Mouse (Mus musculus) liver, embryonic 14.5 days (tissue): Measurements from ENCODE around the gene Stxbp6. TPM values are rescaled to one million over a fixed set of nuclear protein-coding genes. Genes with fewer than 3 reads are reported as not detected.

Source experiments
- ATAC-seq: fragments of 200-750 bp; cut with Nextera tagmentation; 2 replicates; pipeline ENCODE4 v1.8.0; 2017; ENCODE audit warnings: moderate number of reproducible peaks, mild to moderate bottlenecking, moderate library complexity; ENCODE audit not compliant: insufficient read depth
- DNase-seq, 3 experiments: peaks; one replicate each; pipeline ENCODE4 v3.0.0-alpha.2; 2012 to 2013; ENCODE audit warnings: low read depth in 3 of 3, low spot score in 3 of 3
- H3K27ac ChIP-seq: fragments of 300-500 bp; sonication (generic); 2 replicates; pipeline ENCODE4 v1.5.1; 2014; ENCODE audit warnings: moderate library complexity, mild to moderate bottlenecking, control low read depth, inconsistent platforms
- H3K27me3 ChIP-seq: fragments of 300-500 bp; sonication (generic); 2 replicates; pipeline ENCODE4 v1.6.1; 2014; ENCODE audit warnings: mild to moderate bottlenecking, low read length, moderate library complexity; ENCODE audit not compliant: control insufficient read depth, insufficient read depth
- H3K36me3 ChIP-seq: fragments of 300-500 bp; sonication (generic); replicated peaks from 2 replicates; pipeline ENCODE4 v1.6.1; 2014; ENCODE audit warnings: low read depth; ENCODE audit not compliant: control insufficient read depth, insufficient read depth
- H3K4me1 ChIP-seq, 2 experiments: fragments of 200-500 bp in 1 of 2; fragments of 300-500 bp in 1 of 2; sonication (generic) in 1 of 2; replicated peaks; 2 replicates each; pipeline ENCODE4 v1.6.1; 2012 to 2014; ENCODE audit warnings: antibody characterized with exemption in 1 of 2, inconsistent platforms in 1 of 2, low read length in 1 of 2; ENCODE audit not compliant: control insufficient read depth in 2 of 2, insufficient read depth in 2 of 2
- H3K4me2 ChIP-seq: fragments of 300-500 bp; sonication (generic); 2 replicates; pipeline ENCODE4 v1.6.1; 2014; ENCODE audit warnings: low read depth, mild to moderate bottlenecking, control low read depth, moderate library complexity
- H3K4me3 ChIP-seq, 2 experiments: fragments of 200-500 bp in 1 of 2; fragments of 300-500 bp in 1 of 2; sonication (generic) in 1 of 2; 2 replicates each; pipeline ENCODE4 v1.5.1; 2012 to 2014; ENCODE audit warnings: low read depth in 2 of 2, low read length in 2 of 2, mild to moderate bottlenecking in 2 of 2, control low read depth in 1 of 2, inconsistent platforms in 1 of 2, moderate library complexity in 1 of 2; ENCODE audit not compliant: insufficient read depth in 1 of 2
- H3K9ac ChIP-seq: fragments of 300-500 bp; sonication (generic); replicated peaks from 2 replicates; pipeline ENCODE4 v1.6.1; 2014; ENCODE audit warnings: mild to moderate bottlenecking, control low read depth, moderate library complexity
- H3K9me3 ChIP-seq: fragments of 300-500 bp; sonication (generic); 2 replicates; pipeline ENCODE4 v1.6.1; 2016; ENCODE audit warnings: low read length, mixed read lengths; ENCODE audit not compliant: control insufficient read depth
- CTCF ChIP-seq: IDR thresholded peaks from 2 replicates; pipeline ENCODE4 v1.5.1; 2016; ENCODE audit warnings: antibody characterized with exemption, low read depth, control low read depth
- EP300 ChIP-seq: IDR thresholded peaks from 2 replicates; pipeline ENCODE4 v1.6.1; 2016; ENCODE audit warnings: antibody characterized with exemption, low read depth
- WGBS: fragments of 180-500 bp; shearing (Covaris S2); extraction: QIAGEN DNeasy Blood & Tissue Kit; methylation state at CpG from one replicate; pipeline ENCODE4 v1.1.7; 2014; ENCODE audit not compliant: insufficient replicate concordance; 5-methylcytosine and 5-hydroxymethylcytosine counted together
- polyA plus RNA-seq, 2 experiments: library from polyadenylated mRNA; depleted of rRNA in 1 of 2; stranded (reverse) in 1 of 2; unstranded in 1 of 2; fragments of >200 nt; fragmentation: Nextera tagmentation in 1 of 2; extraction: Ambion mirVana in 1 of 2; gene quantifications; 2 replicates each; pipeline versions ENCODE4 v1.2.1 to v1.2.3; 2012 to 2014

Stxbp6 gene
- polyA plus RNA-seq, 2 experiments: 2.6 to 3.0 TPM

- no peak for TF ChIP-seq EP300
- TF ChIP-seq CTCF: no peak
- ATAC-seq: no peak
Observed at GRCm38 (mm10) chr12:44931716-44932115, 142.8 kb downstream of the Stxbp6 start.

GRCm38 (mm10) chr12:44928456-44928855, 146.1 kb downstream of the Stxbp6 start:
- no peak for ATAC-seq
- DNase-seq: peak in 1 of 3 experiments; percentile 12
- H3K9ac ChIP-seq: no peak overlapping the region

More at GRCm38 (mm10) chr12:44931716-44932115, 142.8 kb downstream of the Stxbp6 start:
- 50% methylated on average over 7 of the region's 7 CpGs for WGBS
- Histone ChIP-seq H3K9ac (no peak overlapping the region), H3K4me3 (no peak overlapping the region), H3K27me3 (no peaks in the 10 kb centered on the region), H3K9me3 (no peaks in the 10 kb centered on the region), H3K36me3 (no peaks in the 10 kb centered on the region), H3K4me1 (peaks cover 0 to 4% of the 10 kb centered on the region in 2 experiments; a peak in 2 of 4 replicates), H3K27ac (no peak overlapping the region), H3K4me2 (no peak overlapping the region)
- no peak for DNase-seq

GRCm38 (mm10) chr12:44925901-44926300, 148.6 kb downstream of the Stxbp6 start:
- H3K9me3 ChIP-seq: no peaks in the 10 kb centered on the region
- TF ChIP-seq EP300 (no peak), CTCF (no peak)
- peaks cover 0 to 4% of the 10 kb centered on the region in 2 experiments; a peak in 2 of 4 replicates for H3K4me1 ChIP-seq
- H3K4me3 ChIP-seq: no peak overlapping the region
- DNase-seq (no peak), ATAC-seq (no peak)
- no peak overlapping the region for H3K9ac ChIP-seq
- H3K36me3 ChIP-seq: no peaks in the 10 kb centered on the region
- H3K27ac ChIP-seq: no peak overlapping the region
- H3K27me3 ChIP-seq: no peaks in the 10 kb centered on the region
- H3K4me2 ChIP-seq: no peak overlapping the region
- 60% methylated on average over 3 of the region's 3 CpGs for WGBS

More at GRCm38 (mm10) chr12:44928456-44928855, 146.1 kb downstream of the Stxbp6 start:
- Histone ChIP-seq H3K36me3 (no peaks in the 10 kb centered on the region), H3K4me3 (no peak overlapping the region), H3K4me2 (no peak overlapping the region), H3K27ac (no peak overlapping the region), H3K27me3 (no peaks in the 10 kb centered on the region), H3K4me1 (peaks cover 0 to 4% of the 10 kb centered on the region in 2 experiments; a peak in 2 of 4 replicates), H3K9me3 (no peaks in the 10 kb centered on the region)
- TF ChIP-seq EP300: no peak
- 35% methylated on average over 3 of the region's 3 CpGs for WGBS

GRCm38 (mm10) chr12:44923273-44923672, 151.2 kb downstream of the Stxbp6 start:
- H3K27me3 ChIP-seq: no peaks in the 10 kb centered on the region
- H3K36me3 ChIP-seq: no peaks in the 10 kb centered on the region
- H3K9ac ChIP-seq: no peak overlapping the region
- no peaks in the 10 kb centered on the region for H3K4me1 ChIP-seq
- TF ChIP-seq CTCF (no peak), EP300 (no peak)
- no peak overlapping the region for H3K4me2 ChIP-seq
- ATAC-seq (no peak), DNase-seq (no peak)
- WGBS: 53% methylated on average over 3 of the region's 3 CpGs
- no peak overlapping the region for H3K4me3 ChIP-seq
- no peak overlapping the region for H3K27ac ChIP-seq
- H3K9me3 ChIP-seq: no peaks in the 10 kb centered on the region

GRCm38 (mm10) chr12:44922241-44922640, 152.3 kb downstream of the Stxbp6 start:
- H3K9me3 ChIP-seq: no peaks in the 10 kb centered on the region
- WGBS: 46% methylated on average over 4 of the region's 4 CpGs
- no peak for TF ChIP-seq EP300
- no peak for TF ChIP-seq CTCF
- no peak overlapping the region for H3K27ac ChIP-seq
- H3K4me2 ChIP-seq: no peak overlapping the region; the same call in 1 of the 2 replicates
- H3K36me3 ChIP-seq: no peaks in the 10 kb centered on the region
- no peaks in the 10 kb centered on the region for H3K27me3 ChIP-seq
- peak; percentile 35; the same call in 1 of the 2 replicates for ATAC-seq
- DNase-seq: peak; percentile 3 to 28 (median 5)
- no peaks in the 10 kb centered on the region for H3K4me1 ChIP-seq
- no peak overlapping the region for H3K9ac ChIP-seq
- no peak overlapping the region for H3K4me3 ChIP-seq
